Mouse (Mus musculus): ENCODE measurements at regions not wholly inside any gene's neighbourhood (a gene's known extent, or its start where the extent isn't known, plus 50 kb on each side); places are given as distances from the start of the nearest gene placed in this dataset.

- no peak for ATAC-seq (ENCODE audit: low FRiP score, low read depth)
- no peak for TF ChIP-seq POLR2A (IDR thresholded peaks at IDR 0.05; ENCODE audit: borderline replicate concordance, extremely low read depth, insufficient read depth, insufficient read length)
- Histone ChIP-seq H3K4me1 (ENCODE audit: control insufficient read depth, insufficient read depth, low read length) (no peaks in the 10 kb centered on the region), H3K9ac (ENCODE audit: low read depth, low read length, severe bottlenecking) (no peak overlapping the region), H3K4me3 (replicated peaks; ENCODE audit: low read length) (no peak overlapping the region), H3K27me3 (ENCODE audit: control insufficient read depth, insufficient read depth, low read length) (no peaks in the 10 kb centered on the region), H3K27ac (replicated peaks; ENCODE audit: low read depth, low read length) (no peak overlapping the region), H3K9me3 (ENCODE audit: control insufficient read depth, low read length) (no peaks in the 10 kb centered on the region), H3K4me2 (replicated peaks; ENCODE audit: low read depth, low read length, severe bottlenecking) (no peak overlapping the region), H3K36me3 (ENCODE audit: control insufficient read depth, insufficient read depth, low read length) (no peaks in the 10 kb centered on the region)
- DNase-seq (ENCODE audit: low spot score) = no peak
- 90% methylated on average over 1 of the region's 1 CpGs for WGBS
Measured at GRCm38 (mm10) chr16:9304079-9304478, 474.2 kb downstream of the 1810013L24Rik start.

DNA sequence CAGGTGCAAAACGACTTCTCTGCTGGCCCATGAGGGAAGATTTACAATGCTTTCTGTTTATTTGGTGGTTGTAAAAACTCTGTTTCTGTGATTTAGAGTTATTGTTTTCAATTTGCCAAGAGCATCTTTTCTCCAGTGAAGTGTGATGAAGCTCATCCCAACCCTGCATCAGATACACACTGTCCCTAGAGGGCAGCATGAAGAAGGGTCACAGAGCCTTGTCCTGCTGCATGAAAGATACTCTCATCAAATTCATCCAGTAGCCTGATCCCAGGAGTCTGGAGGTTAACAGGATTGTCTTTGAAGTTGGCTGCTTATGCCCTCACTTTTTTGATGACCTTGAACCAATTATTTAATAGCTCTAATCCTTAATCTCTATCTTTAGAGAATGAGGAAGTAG, 480.8 kb downstream of the 1810013L24Rik start:
- no peaks in the 10 kb centered on the region for H3K4me1 ChIP-seq (ENCODE audit: control insufficient read depth, insufficient read depth, low read length)
- no peak for ATAC-seq (ENCODE audit: low FRiP score, low read depth)
- H3K9me3 ChIP-seq (ENCODE audit: control insufficient read depth, low read length) = no peaks in the 10 kb centered on the region
- TF ChIP-seq POLR2A (IDR thresholded peaks at IDR 0.05; ENCODE audit: borderline replicate concordance, extremely low read depth, insufficient read depth, insufficient read length) = no peak
- H3K4me3 ChIP-seq (replicated peaks; ENCODE audit: low read length) = no peak overlapping the region
- no peak overlapping the region for H3K4me2 ChIP-seq (replicated peaks; ENCODE audit: low read depth, low read length, severe bottlenecking)
- H3K27me3 ChIP-seq (ENCODE audit: control insufficient read depth, insufficient read depth, low read length) = no peaks in the 10 kb centered on the region
- H3K27ac ChIP-seq (replicated peaks; ENCODE audit: low read depth, low read length) = no peak overlapping the region
- H3K9ac ChIP-seq (ENCODE audit: low read depth, low read length, severe bottlenecking) = no peak overlapping the region
- no peak for DNase-seq (ENCODE audit: low spot score)
- WGBS = 20% methylated on average over 1 of the region's 1 CpGs
- no peaks in the 10 kb centered on the region for H3K36me3 ChIP-seq (ENCODE audit: control insufficient read depth, insufficient read depth, low read length)

DNA sequence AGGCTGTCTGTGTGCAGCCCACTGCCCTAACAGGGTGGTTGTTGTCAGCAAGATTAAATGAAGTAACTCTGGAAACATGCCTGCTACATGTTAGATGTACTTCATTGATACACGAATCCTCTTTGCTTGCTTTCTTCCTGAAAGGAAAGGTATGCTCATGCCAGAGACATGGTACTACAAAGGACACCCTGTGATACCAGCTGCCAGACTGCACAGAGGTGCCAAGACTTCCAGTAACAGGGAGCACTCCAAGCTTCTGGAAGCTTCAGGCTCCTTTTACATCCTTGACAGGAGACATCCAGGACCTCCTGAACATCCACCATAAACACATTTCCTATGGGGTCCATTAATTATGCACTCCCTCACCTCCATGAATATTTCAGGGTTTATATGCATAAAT, 505.7 kb downstream of the 1810013L24Rik start:
- Histone ChIP-seq H3K27ac (replicated peaks; ENCODE audit: low read depth, low read length) (no peak overlapping the region), H3K4me2 (replicated peaks; ENCODE audit: low read depth, low read length, severe bottlenecking) (no peak overlapping the region)

GRCm38 (mm10) chr16:9336063-9336462, 506.2 kb downstream of the 1810013L24Rik start:
- no peaks in the 10 kb centered on the region for H3K9me3 ChIP-seq (ENCODE audit: control insufficient read depth, low read length)
- H3K36me3 ChIP-seq (ENCODE audit: control insufficient read depth, insufficient read depth, low read length) = no peaks in the 10 kb centered on the region
- WGBS = 88% methylated on average over 6 of the region's 6 CpGs
- no peak for DNase-seq (ENCODE audit: low spot score)
- H3K4me1 ChIP-seq (ENCODE audit: control insufficient read depth, insufficient read depth, low read length) = no peaks in the 10 kb centered on the region
- ATAC-seq (ENCODE audit: low FRiP score, low read depth) = no peak
- no peak for TF ChIP-seq POLR2A (IDR thresholded peaks at IDR 0.05; ENCODE audit: borderline replicate concordance, extremely low read depth, insufficient read depth, insufficient read length)
- H3K4me3 ChIP-seq (replicated peaks; ENCODE audit: low read length) = no peak overlapping the region
- H3K27ac ChIP-seq (replicated peaks; ENCODE audit: low read depth, low read length) = no peak overlapping the region
- no peak overlapping the region for H3K9ac ChIP-seq (ENCODE audit: low read depth, low read length, severe bottlenecking)
- no peak overlapping the region for H3K4me2 ChIP-seq (replicated peaks; ENCODE audit: low read depth, low read length, severe bottlenecking)
- no peaks in the 10 kb centered on the region for H3K27me3 ChIP-seq (ENCODE audit: control insufficient read depth, insufficient read depth, low read length)

More for the DNA sequence above, 505.7 kb downstream of the 1810013L24Rik start:
- TF ChIP-seq POLR2A (IDR thresholded peaks at IDR 0.05; ENCODE audit: borderline replicate concordance, extremely low read depth, insufficient read depth, insufficient read length) = no peak
- H3K27me3 ChIP-seq (ENCODE audit: control insufficient read depth, insufficient read depth, low read length) = no peaks in the 10 kb centered on the region
- no peaks in the 10 kb centered on the region for H3K9me3 ChIP-seq (ENCODE audit: control insufficient read depth, low read length)
- ATAC-seq (ENCODE audit: low FRiP score, low read depth) (no peak), DNase-seq (ENCODE audit: low spot score) (no peak)
- no peak overlapping the region for H3K4me3 ChIP-seq (replicated peaks; ENCODE audit: low read length)
- H3K36me3 ChIP-seq (ENCODE audit: control insufficient read depth, insufficient read depth, low read length) = no peaks in the 10 kb centered on the region
- WGBS = 94% methylated on average over 1 of the region's 1 CpGs
- H3K9ac ChIP-seq (ENCODE audit: low read depth, low read length, severe bottlenecking) = no peak overlapping the region
- H3K4me1 ChIP-seq (ENCODE audit: control insufficient read depth, insufficient read depth, low read length) = no peaks in the 10 kb centered on the region

GRCm38 (mm10) chr16:9339456-9339855, 509.6 kb downstream of the 1810013L24Rik start:
- TF ChIP-seq POLR2A (IDR thresholded peaks at IDR 0.05; ENCODE audit: borderline replicate concordance, extremely low read depth, insufficient read depth, insufficient read length) = no peak
- 62% methylated on average over 3 of the region's 3 CpGs for WGBS
- ATAC-seq (ENCODE audit: low FRiP score, low read depth) (no peak), DNase-seq (ENCODE audit: low spot score) (no peak)
- no peaks in the 10 kb centered on the region for H3K4me1 ChIP-seq (ENCODE audit: control insufficient read depth, insufficient read depth, low read length)
- H3K27ac ChIP-seq (replicated peaks; ENCODE audit: low read depth, low read length) = no peak overlapping the region
- no peak overlapping the region for H3K9ac ChIP-seq (ENCODE audit: low read depth, low read length, severe bottlenecking)
- no peaks in the 10 kb centered on the region for H3K27me3 ChIP-seq (ENCODE audit: control insufficient read depth, insufficient read depth, low read length)
- no peak overlapping the region for H3K4me2 ChIP-seq (replicated peaks; ENCODE audit: low read depth, low read length, severe bottlenecking)
- H3K36me3 ChIP-seq (ENCODE audit: control insufficient read depth, insufficient read depth, low read length) = no peaks in the 10 kb centered on the region
- H3K4me3 ChIP-seq (replicated peaks; ENCODE audit: low read length) = no peak overlapping the region
- no peaks in the 10 kb centered on the region for H3K9me3 ChIP-seq (ENCODE audit: control insufficient read depth, low read length)

- no peak overlapping the region for H3K4me3 ChIP-seq (replicated peaks; ENCODE audit: low read length)
- H3K27ac ChIP-seq (replicated peaks; ENCODE audit: low read depth, low read length) = no peak overlapping the region
- no peaks in the 10 kb centered on the region for H3K4me1 ChIP-seq (ENCODE audit: control insufficient read depth, insufficient read depth, low read length)
- 83% methylated on average over 4 of the region's 4 CpGs for WGBS
- DNase-seq (ENCODE audit: low spot score) (no peak), ATAC-seq (ENCODE audit: low FRiP score, low read depth) (no peak)
- no peak overlapping the region for H3K9ac ChIP-seq (ENCODE audit: low read depth, low read length, severe bottlenecking)
- no peaks in the 10 kb centered on the region for H3K36me3 ChIP-seq (ENCODE audit: control insufficient read depth, insufficient read depth, low read length)
- TF ChIP-seq POLR2A (IDR thresholded peaks at IDR 0.05; ENCODE audit: borderline replicate concordance, extremely low read depth, insufficient read depth, insufficient read length) = no peak
- no peak overlapping the region for H3K4me2 ChIP-seq (replicated peaks; ENCODE audit: low read depth, low read length, severe bottlenecking)
- no peaks in the 10 kb centered on the region for H3K9me3 ChIP-seq (ENCODE audit: control insufficient read depth, low read length)
- no peaks in the 10 kb centered on the region for H3K27me3 ChIP-seq (ENCODE audit: control insufficient read depth, insufficient read depth, low read length)
Measured at GRCm38 (mm10) chr16:9341245-9341644, 511.3 kb downstream of the 1810013L24Rik start.

All from limb, embryonic 14.5 days (tissue).